Mouse (Mus musculus) megakaryocyte, adult 5-6 weeks (primary cell): ENCODE results near the gene Tmem82. TPM values are rescaled to one million over a fixed set of nuclear protein-coding genes. Genes with fewer than 3 reads are reported as not detected.
A peak's percentile ranks its signal among the peaks of the same experiment; 100 is the strongest.

Experiments
- ATAC-seq: 2 replicates; pipeline ENCODE4 v1.8.0; 2016; ENCODE audit warnings: mild to moderate bottlenecking, inconsistent platforms; ENCODE audit not compliant: poor library complexity, severe bottlenecking
- total RNA-seq, 2 experiments: library from RNA; stranded (forward) in 1 of 2; stranded (reverse) in 1 of 2; fragments of 153-499, 151-499 nt in 1 of 2; fragments of 221-1000, 200-1000 nt in 1 of 2; gene quantifications; 2 replicates each; pipeline versions ENCODE4 v1.2.3 to v1.2.4; 2015 to 2017

Gene Tmem82
- total RNA-seq (2015) (0.16 TPM in 1 of 2 replicates, not detected in the other), total RNA-seq (2017) (0.26 TPM in 1 of 2 replicates, not detected in the other)

GRCm38 (mm10) chr4:141618565-141619243 lies at the start of gene Tmem82:
Gene Tmem82 (minus strand): TSS chr4:141618633.
- peak; percentile 75 for ATAC-seq

GRCm38 (mm10) chr4:141664799-141665198 lies 46.4 kb upstream of the Tmem82 start, which contains the start of gene Plekhm2:
Gene Plekhm2 (minus strand): TSS chr4:141664899.
- ATAC-seq = no peak

- ATAC-seq = peak; percentile 95
Observed at GRCm38 (mm10) chr4:141664011-141664745, 45.7 kb upstream of the Tmem82 start.

GRCm38 (mm10) chr4:141663122-141663931 lies 44.9 kb upstream of the Tmem82 start:
- peak; percentile 20 for ATAC-seq

GRCm38 (mm10) chr4:141660884-141661283 lies 42.5 kb upstream of the Tmem82 start:
- ATAC-seq = no peak

- no peak for ATAC-seq
Observed at GRCm38 (mm10) chr4:141659739-141660138, 41.3 kb upstream of the Tmem82 start.

- ATAC-seq = no peak
Observed at GRCm38 (mm10) chr4:141658846-141659484, 40.5 kb upstream of the Tmem82 start.

GRCm38 (mm10) chr4:141656932-141657331 lies 38.5 kb upstream of the Tmem82 start:
- ATAC-seq = no peak

- ATAC-seq = peak; percentile 95
Observed at GRCm38 (mm10) chr4:141655908-141656608, 37.6 kb upstream of the Tmem82 start.

- no peak for ATAC-seq
Observed at GRCm38 (mm10) chr4:141654509-141654908, 36.1 kb upstream of the Tmem82 start.

GRCm38 (mm10) chr4:141653813-141654212 lies 35.4 kb upstream of the Tmem82 start:
- no peak for ATAC-seq

GRCm38 (mm10) chr4:141653044-141653443 lies 34.6 kb upstream of the Tmem82 start:
- ATAC-seq = no peak

GRCm38 (mm10) chr4:141651944-141652343 lies 33.5 kb upstream of the Tmem82 start:
- ATAC-seq = no peak

- ATAC-seq = no peak
Observed at GRCm38 (mm10) chr4:141651286-141651685, 32.9 kb upstream of the Tmem82 start.

GRCm38 (mm10) chr4:141649244-141649643 lies 30.8 kb upstream of the Tmem82 start:
- ATAC-seq = no peak

- no peak for ATAC-seq
Observed at GRCm38 (mm10) chr4:141648262-141648661, 29.8 kb upstream of the Tmem82 start.

- ATAC-seq = no peak
Observed at GRCm38 (mm10) chr4:141647187-141647586, 28.8 kb upstream of the Tmem82 start.

- ATAC-seq = peak; percentile 51; the same call in 1 of the 2 replicates
Observed at GRCm38 (mm10) chr4:141645988-141646387, 27.6 kb upstream of the Tmem82 start.

GRCm38 (mm10) chr4:141643118-141643855 lies 24.9 kb upstream of the Tmem82 start:
- no peak for ATAC-seq
